Mouse (Mus musculus): ENCODE results near the gene Lcn2. TPM values are rescaled to one million over a fixed set of nuclear protein-coding genes. Genes with fewer than 3 reads are reported as not detected.

Lcn2 gene
- total and polyA plus RNA-seq, 3 experiments: not detected

- no peaks in the 10 kb centered on the region for H3K9me3 ChIP-seq (replicated peaks; ENCODE audit: low read length)
- no peaks in the 10 kb centered on the region for H3K79me2 ChIP-seq (replicated peaks; ENCODE audit: control insufficient read depth, extremely low read depth, insufficient read depth, poor library complexity, severe bottlenecking)
- DNase-seq (ENCODE audit: extremely low read depth): no peak
- no peaks in the 10 kb centered on the region for H3K27me3 ChIP-seq (replicated peaks)
- dilution Hi-C loops (cut with MboI; ENCODE audit: extremely low pct_ligation_motif_present, extremely low pct_unique_long_range_greater_than_20kb, low sequenced_read_pairs): no loop called here
- in situ Hi-C loops (cut with MboI; ENCODE audit: low pct_ligation_motif_present, low pct_unique_long_range_greater_than_20kb, low sequenced_read_pairs): no loop called here
- H3K4me3 ChIP-seq (replicated peaks in 1 of 3; ENCODE audit: low read depth in 2 of 3, low read length in 2 of 3, poor library complexity in 1 of 3): no peak overlapping the region
- peaks cover 17 to 30% of the 10 kb centered on the region in 2 experiments for H3K36me3 ChIP-seq (replicated peaks in 1 of 2; ENCODE audit: control insufficient read depth in 1 of 2, insufficient read depth in 1 of 2, low read length in 1 of 2)
- no peak overlapping the region for H3K9ac ChIP-seq (ENCODE audit: insufficient read depth, low read depth)
- no peak overlapping the region for H3K4me2 ChIP-seq (ENCODE audit: insufficient read depth, low read depth, poor library complexity, severe bottlenecking)
- H3K4me1 ChIP-seq (ENCODE audit: control insufficient read depth in 1 of 2, insufficient read depth in 2 of 2): no peaks in the 10 kb centered on the region
- TF ChIP-seq HCFC1 (IDR thresholded peaks at IDR 0.05; ENCODE audit: low read depth, low read length) (no peak), SIN3A (IDR thresholded peaks at IDR 0.05; ENCODE audit: low read length) (no peak), E2F4 (IDR thresholded peaks at IDR 0.05; ENCODE audit: insufficient replicate concordance, low read depth, low read length) (no peak), CHD1 (IDR thresholded peaks at IDR 0.05; ENCODE audit: low read depth, low read length) (no peak), UBTF (IDR thresholded peaks at IDR 0.05; ENCODE audit: low read depth, low read length) (no peak), ZNF384 (IDR thresholded peaks at IDR 0.05; ENCODE audit: low read depth, low read length) (no peak), KAT2A (IDR thresholded peaks at IDR 0.05; ENCODE audit: insufficient replicate concordance, low read length) (no peak), ELF1 (IDR thresholded peaks at IDR 0.05; ENCODE audit: low read depth, low read length) (no peak), POLR2A (IDR thresholded peaks at IDR 0.05; ENCODE audit: low read depth, low read length) (no peak), RAD21 (IDR thresholded peaks at IDR 0.05; ENCODE audit: low read depth, low read length) (no peak), JUN (IDR thresholded peaks at IDR 0.05; ENCODE audit: insufficient read depth, low read depth, low read length) (no peak)
- no peak overlapping the region for H3K27ac ChIP-seq (ENCODE audit: insufficient read depth, low read depth)
These were observed 23.4 kb upstream of the Lcn2 start for GRCm38 (mm10) chr2:32411407-32411806.

GRCm38 (mm10) chr2:32408429-32409424, 20.7 kb upstream of the Lcn2 start:
- H3K27ac ChIP-seq (ENCODE audit: insufficient read depth, low read depth): no peak overlapping the region
- TF ChIP-seq EP300 (IDR thresholded peaks at IDR 0.05; ENCODE audit: low read length) (no peak), KAT2A (IDR thresholded peaks at IDR 0.05; ENCODE audit: insufficient replicate concordance, low read length) (no peak), JUND (conservative IDR thresholded peaks at IDR 0.05; ENCODE audit: low read depth, low read length) (no peak), SIN3A (IDR thresholded peaks at IDR 0.05; ENCODE audit: low read length) (no peak), ELF1 (IDR thresholded peaks at IDR 0.05; ENCODE audit: low read depth, low read length) (no peak), MXI1 (IDR thresholded peaks at IDR 0.05; ENCODE audit: low read depth, low read length) (no peak), TBP (conservative IDR thresholded peaks at IDR 0.05; ENCODE audit: low read depth, low read length) (no peak), ZMIZ1 (IDR thresholded peaks at IDR 0.05; ENCODE audit: low read depth, low read length) (no peak), MAX (IDR thresholded peaks at IDR 0.05; ENCODE audit: low read length) (no peak), NELFE (IDR thresholded peaks at IDR 0.05; ENCODE audit: low read depth, low read length) (no peak), CTCF (conservative IDR thresholded peaks at IDR 0.05 in 1 of 2, IDR thresholded peaks at IDR 0.05 in 1 of 2; ENCODE audit: low read depth in 2 of 2, low read length in 2 of 2) (no peak)
- H3K36me3 ChIP-seq (replicated peaks in 1 of 2; ENCODE audit: control insufficient read depth in 1 of 2, insufficient read depth in 1 of 2, low read length in 1 of 2): peaks cover 0 to 5% of the 10 kb centered on the region in 2 experiments
- H3K4me3 ChIP-seq (replicated peaks in 1 of 3; ENCODE audit: low read depth in 2 of 3, low read length in 2 of 3, poor library complexity in 1 of 3): no peak overlapping the region
- H3K27me3 ChIP-seq (replicated peaks): no peaks in the 10 kb centered on the region
- dilution Hi-C loops (cut with MboI; ENCODE audit: extremely low pct_ligation_motif_present, extremely low pct_unique_long_range_greater_than_20kb, low sequenced_read_pairs) (no loop called here), in situ Hi-C loops (cut with MboI; ENCODE audit: low pct_ligation_motif_present, low pct_unique_long_range_greater_than_20kb, low sequenced_read_pairs) (no loop called here)
- no peak overlapping the region for H3K9ac ChIP-seq (ENCODE audit: insufficient read depth, low read depth)
- no peak overlapping the region for H3K4me2 ChIP-seq (ENCODE audit: insufficient read depth, low read depth, poor library complexity, severe bottlenecking)
- H3K9me3 ChIP-seq (replicated peaks; ENCODE audit: low read length): no peaks in the 10 kb centered on the region
- no peaks in the 10 kb centered on the region for H3K79me2 ChIP-seq (replicated peaks; ENCODE audit: control insufficient read depth, extremely low read depth, insufficient read depth, poor library complexity, severe bottlenecking)
- H3K4me1 ChIP-seq (ENCODE audit: control insufficient read depth in 1 of 2, insufficient read depth in 2 of 2): no peaks in the 10 kb centered on the region
- no peak for DNase-seq (ENCODE audit: extremely low read depth)
